Mouse (Mus musculus): Measurements from ENCODE around the gene Dennd1a. TPM values are rescaled to one million over a fixed set of nuclear protein-coding genes. Genes with fewer than 3 reads are reported as not detected.

The Dennd1a gene
- polyA plus RNA-seq, 1 experiment, result 17.5 TPM

GRCm38 (mm10) chr2:38023054-38023740, 264.0 kb downstream of the Dennd1a start:
- Histone ChIP-seq H3K4me1 (ENCODE audit: control insufficient read depth, insufficient read depth, insufficient read length) (no peaks in the 10 kb centered on the region; the same call in 1 of the 2 replicates), H3K27ac (ENCODE audit: insufficient read depth, low read length) (no peak overlapping the region), H3K36me3 (ENCODE audit: control insufficient read depth, insufficient read depth, low read length) (peaks cover 1% of the 10 kb centered on the region; the same call in 1 of the 2 replicates), H3K27me3 (ENCODE audit: control insufficient read depth, insufficient read depth, low read length) (no peaks in the 10 kb centered on the region), H3K4me3 (ENCODE audit: extremely low read depth, insufficient read depth, insufficient read length) (no peak overlapping the region)
- no peak for DNase-seq (ENCODE audit: low read depth in 1 of 2, low spot score in 2 of 2)
- TF ChIP-seq POLR2A (IDR thresholded peaks at IDR 0.05; ENCODE audit: low read depth, low read length) (no peak), CTCF (IDR thresholded peaks at IDR 0.05; ENCODE audit: extremely low read depth, insufficient read depth, insufficient read length, insufficient replicate concordance) (no peak)
- WGBS, result 88% methylated on average over 9 of the region's 9 CpGs

GRCm38 (mm10) chr2:38021166-38021565, 266.0 kb downstream of the Dennd1a start:
- 98% methylated on average over 9 of the region's 9 CpGs for WGBS
- DNase-seq (ENCODE audit: low read depth in 1 of 2, low spot score in 2 of 2), result no peak
- TF ChIP-seq CTCF (IDR thresholded peaks at IDR 0.05; ENCODE audit: extremely low read depth, insufficient read depth, insufficient read length, insufficient replicate concordance) (no peak), POLR2A (IDR thresholded peaks at IDR 0.05; ENCODE audit: low read depth, low read length) (no peak)

GRCm38 (mm10) chr2:38014702-38015101, 272.5 kb downstream of the Dennd1a start:
- TF ChIP-seq POLR2A (IDR thresholded peaks at IDR 0.05; ENCODE audit: low read depth, low read length) (no peak), CTCF (IDR thresholded peaks at IDR 0.05; ENCODE audit: extremely low read depth, insufficient read depth, insufficient read length, insufficient replicate concordance) (no peak)
- H3K4me3 ChIP-seq (ENCODE audit: extremely low read depth, insufficient read depth, insufficient read length), result no peak overlapping the region
- WGBS, result 76% methylated on average over 1 of the region's 1 CpGs
- no peaks in the 10 kb centered on the region for H3K27me3 ChIP-seq (ENCODE audit: control insufficient read depth, insufficient read depth, low read length)
- no peaks in the 10 kb centered on the region; the same call in 1 of the 2 replicates for H3K36me3 ChIP-seq (ENCODE audit: control insufficient read depth, insufficient read depth, low read length)
- no peaks in the 10 kb centered on the region for H3K4me1 ChIP-seq (ENCODE audit: control insufficient read depth, insufficient read depth, insufficient read length)
- DNase-seq (ENCODE audit: low read depth in 1 of 2, low spot score in 2 of 2), result no peak
- no peak overlapping the region for H3K27ac ChIP-seq (ENCODE audit: insufficient read depth, low read length)

More at GRCm38 (mm10) chr2:38021166-38021565, 266.0 kb downstream of the Dennd1a start:
- H3K27me3 ChIP-seq (ENCODE audit: control insufficient read depth, insufficient read depth, low read length), result no peaks in the 10 kb centered on the region
- H3K36me3 ChIP-seq (ENCODE audit: control insufficient read depth, insufficient read depth, low read length), result peaks cover 1% of the 10 kb centered on the region
- H3K27ac ChIP-seq (ENCODE audit: insufficient read depth, low read length), result no peak overlapping the region
- H3K4me3 ChIP-seq (ENCODE audit: extremely low read depth, insufficient read depth, insufficient read length), result no peak overlapping the region
- no peaks in the 10 kb centered on the region; the same call in 1 of the 2 replicates for H3K4me1 ChIP-seq (ENCODE audit: control insufficient read depth, insufficient read depth, insufficient read length)

- 83% methylated on average over 5 of the region's 5 CpGs for WGBS
- no peaks in the 10 kb centered on the region; the same call in 1 of the 2 replicates for H3K36me3 ChIP-seq (ENCODE audit: control insufficient read depth, insufficient read depth, low read length)
- no peak overlapping the region for H3K4me3 ChIP-seq (ENCODE audit: extremely low read depth, insufficient read depth, insufficient read length)
- H3K27me3 ChIP-seq (ENCODE audit: control insufficient read depth, insufficient read depth, low read length), result no peaks in the 10 kb centered on the region
- DNase-seq (ENCODE audit: low read depth in 1 of 2, low spot score in 2 of 2), result no peak
- H3K27ac ChIP-seq (ENCODE audit: insufficient read depth, low read length), result no peak overlapping the region
- no peak for TF ChIP-seq POLR2A (IDR thresholded peaks at IDR 0.05; ENCODE audit: low read depth, low read length)
- H3K4me1 ChIP-seq (ENCODE audit: control insufficient read depth, insufficient read depth, insufficient read length), result no peaks in the 10 kb centered on the region
Measured at GRCm38 (mm10) chr2:38013839-38014365, 273.3 kb downstream of the Dennd1a start.

- H3K27ac ChIP-seq (ENCODE audit: insufficient read depth, low read length), result no peak overlapping the region
- H3K4me1 ChIP-seq (ENCODE audit: control insufficient read depth, insufficient read depth, insufficient read length), result no peaks in the 10 kb centered on the region
- H3K36me3 ChIP-seq (ENCODE audit: control insufficient read depth, insufficient read depth, low read length), result no peaks in the 10 kb centered on the region
- TF ChIP-seq POLR2A (IDR thresholded peaks at IDR 0.05; ENCODE audit: low read depth, low read length) (no peak), CTCF (IDR thresholded peaks at IDR 0.05; ENCODE audit: extremely low read depth, insufficient read depth, insufficient read length, insufficient replicate concordance) (no peak)
- no peak overlapping the region for H3K4me3 ChIP-seq (ENCODE audit: extremely low read depth, insufficient read depth, insufficient read length)
- no peaks in the 10 kb centered on the region for H3K27me3 ChIP-seq (ENCODE audit: control insufficient read depth, insufficient read depth, low read length)
- 92% methylated on average over 1 of the region's 1 CpGs for WGBS
- no peak for DNase-seq (ENCODE audit: low read depth in 1 of 2, low spot score in 2 of 2)
Measured at GRCm38 (mm10) chr2:38007238-38007637, 280.0 kb downstream of the Dennd1a start.

GRCm38 (mm10) chr2:38003183-38003680, 284.0 kb downstream of the Dennd1a start:
- no peak for DNase-seq (ENCODE audit: low read depth in 1 of 2, low spot score in 2 of 2)
- H3K4me1 ChIP-seq (ENCODE audit: control insufficient read depth, insufficient read depth, insufficient read length), result no peaks in the 10 kb centered on the region
- no peaks in the 10 kb centered on the region for H3K27me3 ChIP-seq (ENCODE audit: control insufficient read depth, insufficient read depth, low read length)
- no peak overlapping the region for H3K27ac ChIP-seq (ENCODE audit: insufficient read depth, low read length)
- WGBS, result 93% methylated on average over 9 of the region's 9 CpGs
- peaks cover 1% of the 10 kb centered on the region for H3K36me3 ChIP-seq (ENCODE audit: control insufficient read depth, insufficient read depth, low read length)
- TF ChIP-seq CTCF (IDR thresholded peaks at IDR 0.05; ENCODE audit: extremely low read depth, insufficient read depth, insufficient read length, insufficient replicate concordance) (no peak), POLR2A (IDR thresholded peaks at IDR 0.05; ENCODE audit: low read depth, low read length) (no peak)
- no peak overlapping the region for H3K4me3 ChIP-seq (ENCODE audit: extremely low read depth, insufficient read depth, insufficient read length)

GRCm38 (mm10) chr2:38001004-38001403, 286.2 kb downstream of the Dennd1a start:
- Histone ChIP-seq H3K36me3 (ENCODE audit: control insufficient read depth, insufficient read depth, low read length) (peaks cover 1% of the 10 kb centered on the region), H3K4me1 (ENCODE audit: control insufficient read depth, insufficient read depth, insufficient read length) (no peaks in the 10 kb centered on the region), H3K27ac (ENCODE audit: insufficient read depth, low read length) (no peak overlapping the region), H3K4me3 (ENCODE audit: extremely low read depth, insufficient read depth, insufficient read length) (no peak overlapping the region), H3K27me3 (ENCODE audit: control insufficient read depth, insufficient read depth, low read length) (no peaks in the 10 kb centered on the region)
- no peak for DNase-seq (ENCODE audit: low read depth in 1 of 2, low spot score in 2 of 2)
- WGBS, result 88% methylated on average over 1 of the region's 1 CpGs
- no peak for TF ChIP-seq POLR2A (IDR thresholded peaks at IDR 0.05; ENCODE audit: low read depth, low read length)
- no peak for TF ChIP-seq CTCF (IDR thresholded peaks at IDR 0.05; ENCODE audit: extremely low read depth, insufficient read depth, insufficient read length, insufficient replicate concordance)

Data from spleen, adult 2 months (tissue).